Mouse (Mus musculus): Measurements from ENCODE around the gene Tmem203. TPM values are rescaled to one million over a fixed set of nuclear protein-coding genes. Genes with fewer than 3 reads are reported as not detected.

Gene Tmem203
- 34.3 and 36.9 TPM in 2 replicates for polyA plus RNA-seq (2021; fragmentation: Nextera tagmentation)
- long read RNA-seq, experiment 1, partial matches to known transcripts, result 0 of 4 reads
- long read RNA-seq, experiment 1, other reads (novel, unspliced or antisense), result 0 of 4 reads
- long read RNA-seq, experiment 2, transcript Tmem203-201 (1 exons, 854 nt), result major isoform, 28 of 28 reads
- long read RNA-seq, experiment 2, partial matches to known transcripts, result 0 of 28 reads
- long read RNA-seq, experiment 2, other reads (novel, unspliced or antisense), result 0 of 28 reads

GRCm38 (mm10) chr2:25255284-25255779 is at the start of gene Tmem203:
TSS of gene Tmem203 (plus strand) at chr2:25255439.

DNA sequence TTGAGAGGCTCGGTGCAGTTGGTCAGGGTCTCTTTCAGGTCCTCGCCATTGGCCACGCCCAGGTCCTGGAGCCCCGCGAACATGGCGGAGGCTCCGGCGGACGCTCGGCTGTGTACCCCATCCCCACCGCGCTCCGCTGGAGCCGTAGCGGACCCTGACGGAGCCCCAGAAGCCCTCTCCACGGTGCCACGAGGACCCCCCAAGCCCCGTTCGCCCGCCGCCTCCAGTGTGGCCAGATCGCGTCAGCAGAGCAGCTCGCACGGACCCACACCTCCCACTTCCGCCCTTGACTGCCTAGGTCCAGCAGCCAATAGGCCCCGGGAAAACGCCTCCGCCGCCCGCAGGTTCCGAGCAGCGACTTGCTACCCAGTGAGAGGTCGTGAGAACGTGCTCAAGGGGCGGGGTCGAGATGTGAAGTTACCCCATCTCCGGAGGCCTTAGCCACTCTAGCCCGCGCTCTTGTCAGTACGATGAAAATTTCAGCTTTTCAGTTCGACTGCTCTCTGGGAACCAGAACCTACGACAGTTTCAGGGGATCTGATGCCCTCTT is 44.0 kb upstream of the Tmem203 start, which contains the start of gene Nelfb:
Nelfb (minus strand) TSS at position 369 of the 550 bp plus-strand sequence.

GRCm38 (mm10) chr2:25214444-25214843 is 40.8 kb upstream of the Tmem203 start, which contains the start of gene Stpg3:
TSS of gene Stpg3 (minus strand) at chr2:25214637.

DNA sequence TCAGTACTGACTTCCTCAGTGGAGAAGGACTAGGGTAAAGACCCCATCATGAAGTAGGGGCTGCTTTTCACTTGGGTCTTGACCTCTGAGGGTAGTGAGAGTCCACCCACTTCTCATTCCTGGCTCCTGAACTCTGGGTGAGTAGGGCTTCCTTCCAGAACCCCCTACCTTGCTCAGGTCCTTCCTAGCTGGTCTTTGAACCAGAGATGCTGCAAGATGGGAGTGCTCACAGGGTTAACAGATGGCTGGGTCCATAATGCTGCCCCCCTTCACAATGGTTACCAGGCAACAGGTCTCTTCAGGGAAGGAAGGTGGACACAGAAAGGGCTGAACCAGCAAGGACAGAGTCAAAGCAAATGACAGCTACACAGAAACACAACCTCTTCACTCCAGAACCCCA is 36.8 kb upstream of the Tmem203 start, which contains the start of gene Fam166a:
Fam166a (plus strand) TSS at position 301 of the 400 bp plus-strand sequence.

DNA sequence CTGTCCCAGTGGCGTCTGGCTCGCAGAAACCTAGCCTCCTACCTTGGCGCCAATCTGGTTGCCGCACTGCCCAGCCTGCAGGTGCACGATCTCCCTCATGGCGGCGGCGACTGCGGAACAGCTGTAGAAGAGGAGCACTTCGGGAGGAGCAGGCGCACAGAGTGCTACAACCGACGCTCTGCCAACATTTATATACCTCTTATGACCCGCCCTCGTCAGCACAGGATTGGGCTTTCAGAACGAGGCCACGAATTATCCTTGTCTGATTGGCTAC is 30.8 kb upstream of the Tmem203 start, which contains the start of gene Tubb4b:
Tubb4b (minus strand) TSS at position 211 of the 274 bp plus-strand sequence.

GRCm38 (mm10) chr2:25234050-25234449 is 21.2 kb upstream of the Tmem203 start, which contains the start of gene Slc34a3:
TSS of gene Slc34a3 (minus strand) at chr2:25234364.

DNA sequence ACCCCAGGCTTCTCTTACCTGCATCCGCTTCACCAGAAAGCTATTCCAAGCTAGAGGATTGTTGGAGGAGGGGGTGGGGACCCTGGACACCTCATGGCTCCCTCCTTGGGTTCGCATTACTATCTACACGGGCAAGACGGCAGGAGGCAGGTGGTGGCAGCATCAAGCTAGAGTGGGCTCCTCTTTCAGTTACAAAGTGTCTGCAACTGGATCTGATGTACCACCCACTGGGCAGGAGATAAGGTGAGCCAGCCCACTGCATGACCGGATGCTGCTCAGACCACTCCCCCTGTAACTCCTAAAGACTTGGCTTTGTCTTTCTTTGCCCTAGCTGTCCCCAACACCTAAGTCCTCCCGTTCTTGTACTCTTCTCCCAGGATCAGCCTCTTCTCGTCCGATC is 18.6 kb upstream of the Tmem203 start, which contains the start of gene Rnf224:
Rnf224 (minus strand) TSS at position 174 of the 400 bp plus-strand sequence.

GRCm38 (mm10) chr2:25242101-25242506 is 13.1 kb upstream of the Tmem203 start, which contains the start of the genes Rnf208 and Cysrt1:
TSS of gene Rnf208 (plus strand) at chr2:25242255.
TSS of gene Cysrt1 (minus strand) at chr2:25242452.

GRCm38 (mm10) chr2:25246183-25247072 is 8.8 kb upstream of the Tmem203 start, which contains the start of gene AL732309.1:
TSS of gene AL732309.1 (minus strand) at chr2:25246863.

DNA sequence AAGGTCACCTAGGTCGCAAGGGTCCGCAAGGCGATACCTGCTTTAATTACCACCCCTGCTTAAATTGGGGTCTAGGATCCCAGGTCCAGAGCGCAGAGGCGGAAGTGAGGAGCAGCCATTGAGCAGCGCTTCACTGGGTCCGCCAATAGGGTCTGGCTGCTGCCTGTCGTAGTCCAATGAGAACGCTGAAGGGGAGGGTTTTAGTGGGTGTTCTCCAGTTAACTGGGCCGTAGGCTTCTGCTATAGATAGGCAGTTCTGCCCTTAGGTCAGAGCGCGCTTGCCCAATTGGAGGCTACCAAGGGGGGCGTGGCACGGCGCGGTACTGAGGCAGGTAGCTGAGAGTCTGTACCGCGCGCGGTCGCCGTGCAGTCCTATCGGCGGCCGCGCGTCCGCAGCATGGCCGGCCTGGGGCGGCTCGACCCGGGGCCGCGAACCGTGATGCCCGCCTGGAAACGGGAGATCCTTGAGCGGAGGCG is 7.1 kb downstream of the Tmem203 start, which contains the start of gene Tprn:
Tprn (plus strand) TSS at position 328 of the 477 bp plus-strand sequence.

DNA sequence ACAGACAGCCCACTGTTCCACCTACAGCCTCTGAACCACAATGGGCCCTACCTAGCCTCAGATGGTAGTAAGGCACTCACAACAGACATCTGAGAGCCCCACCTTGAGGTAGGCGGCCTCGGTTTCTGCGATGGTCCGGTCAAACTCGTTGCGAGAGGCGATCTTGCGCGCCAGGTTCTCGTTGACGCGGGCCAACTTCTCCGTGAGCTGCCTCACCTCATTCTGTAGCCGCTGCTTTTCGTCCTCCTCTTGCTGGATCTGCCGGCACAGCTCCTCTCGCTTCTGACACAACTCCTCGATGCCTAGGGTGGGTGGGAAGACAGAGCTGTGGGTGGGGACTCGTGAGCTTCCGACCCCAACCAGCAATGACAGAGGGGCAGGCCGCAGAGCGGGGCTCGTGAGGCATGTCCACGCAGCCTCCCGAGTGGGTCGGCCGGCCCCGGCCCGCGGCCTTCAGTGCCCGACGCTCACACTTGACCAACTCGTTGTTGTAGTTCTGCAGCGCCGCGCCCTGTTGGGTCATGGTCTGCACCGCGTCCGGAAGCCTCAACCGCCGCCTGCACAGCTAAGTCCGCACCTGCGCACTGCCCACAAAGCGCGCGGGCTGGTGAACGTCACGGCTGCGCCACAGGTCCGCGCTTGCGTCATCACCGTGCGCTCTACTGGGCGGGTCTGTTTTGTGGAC is 16.7 kb downstream of the Tmem203 start, which contains the start of the genes Ssna1 and Anapc2:
Ssna1 (minus strand) TSS at position 612 of the 685 bp plus-strand sequence.
Anapc2 (plus strand) TSS at position 652 of the 685 bp plus-strand sequence.

GRCm38 (mm10) chr2:25287927-25288649 is 32.8 kb downstream of the Tmem203 start, which contains the start of gene Tmem210:
TSS of gene Tmem210 (plus strand) at chr2:25288145.

GRCm38 (mm10) chr2:25289651-25290050 is 34.4 kb downstream of the Tmem203 start, which contains the start of gene Lrrc26:
TSS of gene Lrrc26 (plus strand) at chr2:25289915.

Other genes starting within 250 kb of the Tmem203 start
- 342 and 371 TPM in 2 replicates for gene Nsmf, start 201.1 kb upstream of the Tmem203 start, polyA plus RNA-seq (2021; fragmentation: Nextera tagmentation)
- gene Entpd8, start 175.1 kb upstream of the Tmem203 start, polyA plus RNA-seq (2021; fragmentation: Nextera tagmentation), result not detected in 2 replicates
- gene Noxa1, start 160.3 kb upstream of the Tmem203 start, polyA plus RNA-seq (2021; fragmentation: Nextera tagmentation), result not detected in 2 replicates
- gene Nrarp, start 74.7 kb upstream of the Tmem203 start, polyA plus RNA-seq (2021; fragmentation: Nextera tagmentation), result 1.1 and 20.3 TPM in 2 replicates
- 1.7 and 2.3 TPM in 2 replicates for gene Tor4a, start 58.6 kb upstream of the Tmem203 start, polyA plus RNA-seq (2021; fragmentation: Nextera tagmentation)
- gene Nelfb, start 44.0 kb upstream of the Tmem203 start, polyA plus RNA-seq (2021; fragmentation: Nextera tagmentation), result 35.3 and 40.2 TPM in 2 replicates
- not detected in 2 replicates for gene Stpg3, start 40.8 kb upstream of the Tmem203 start, polyA plus RNA-seq (2021; fragmentation: Nextera tagmentation)
- gene Fam166a, start 36.7 kb upstream of the Tmem203 start, polyA plus RNA-seq (2021; fragmentation: Nextera tagmentation), result 11.9 and 28.8 TPM in 2 replicates
- 509 and 600 TPM in 2 replicates for gene Tubb4b, start 30.7 kb upstream of the Tmem203 start, polyA plus RNA-seq (2021; fragmentation: Nextera tagmentation)
- 0.60 and 0.72 TPM in 2 replicates for gene Slc34a3, start 21.1 kb upstream of the Tmem203 start, polyA plus RNA-seq (2021; fragmentation: Nextera tagmentation)
- gene Rnf224, start 18.7 kb upstream of the Tmem203 start, polyA plus RNA-seq (2021; fragmentation: Nextera tagmentation), result not detected in 2 replicates
- 55.7 and 180 TPM in 2 replicates for gene Rnf208, start 13.2 kb upstream of the Tmem203 start, polyA plus RNA-seq (2021; fragmentation: Nextera tagmentation)
- gene Cysrt1, start 13.0 kb upstream of the Tmem203 start, polyA plus RNA-seq (2021; fragmentation: Nextera tagmentation), result 0.25 TPM in 1 of 2 replicates, not detected in the other
- gene AL732309.1, start 8.6 kb upstream of the Tmem203 start, polyA plus RNA-seq (2021; fragmentation: Nextera tagmentation), result 1.1 and 1.6 TPM in 2 replicates
- gene Tprn, start 7.2 kb downstream of the Tmem203 start, polyA plus RNA-seq (2021; fragmentation: Nextera tagmentation), result 9.4 and 13.1 TPM in 2 replicates
- 77.5 and 87.9 TPM in 2 replicates for gene Ssna1, start 17.0 kb downstream of the Tmem203 start, polyA plus RNA-seq (2021; fragmentation: Nextera tagmentation)
- 33.8 and 42.6 TPM in 2 replicates for gene Anapc2, start 17.0 kb downstream of the Tmem203 start, polyA plus RNA-seq (2021; fragmentation: Nextera tagmentation)
- 0.56 TPM in 1 of 2 replicates, not detected in the other for gene Tmem210, start 32.7 kb downstream of the Tmem203 start, polyA plus RNA-seq (2021; fragmentation: Nextera tagmentation)
- gene Lrrc26, start 34.5 kb downstream of the Tmem203 start, polyA plus RNA-seq (2021; fragmentation: Nextera tagmentation), result 0.21 TPM in 1 of 2 replicates, not detected in the other
- 87.7 and 146 TPM in 2 replicates for gene Grin1, start 63.7 kb downstream of the Tmem203 start, polyA plus RNA-seq (2021; fragmentation: Nextera tagmentation)
- gene Man1b1, start 76.9 kb downstream of the Tmem203 start, polyA plus RNA-seq (2021; fragmentation: Nextera tagmentation), result 17.0 and 18.5 TPM in 2 replicates
- 17.8 and 22.5 TPM in 2 replicates for gene Dpp7, start 100.9 kb downstream of the Tmem203 start, polyA plus RNA-seq (2021; fragmentation: Nextera tagmentation)
- gene Uap1l1, start 110.2 kb downstream of the Tmem203 start, polyA plus RNA-seq (2021; fragmentation: Nextera tagmentation), result 20.6 and 34.9 TPM in 2 replicates
- 1.2 and 1.7 TPM in 2 replicates for gene Sapcd2, start 116.9 kb downstream of the Tmem203 start, polyA plus RNA-seq (2021; fragmentation: Nextera tagmentation)
- gene Entpd2, start 140.4 kb downstream of the Tmem203 start, polyA plus RNA-seq (2021; fragmentation: Nextera tagmentation), result 21.4 and 31.9 TPM in 2 replicates
- gene Npdc1, start 143.9 kb downstream of the Tmem203 start, polyA plus RNA-seq (2021; fragmentation: Nextera tagmentation), result 232 and 408 TPM in 2 replicates
- not detected in 2 replicates for gene Fut7, start 167.8 kb downstream of the Tmem203 start, polyA plus RNA-seq (2021; fragmentation: Nextera tagmentation)
- 21.7 and 39.7 TPM in 2 replicates for gene Abca2, start 173.3 kb downstream of the Tmem203 start, polyA plus RNA-seq (2021; fragmentation: Nextera tagmentation)
- gene Clic3, start 201.4 kb downstream of the Tmem203 start, polyA plus RNA-seq (2021; fragmentation: Nextera tagmentation), result 0.68 and 1.1 TPM in 2 replicates
- gene Paxx, start 205.7 kb downstream of the Tmem203 start, polyA plus RNA-seq (2021; fragmentation: Nextera tagmentation), result 121 and 132 TPM in 2 replicates
- gene Ptgds, start 214.6 kb downstream of the Tmem203 start, polyA plus RNA-seq (2021; fragmentation: Nextera tagmentation), result 6,798 and 9,400 TPM in 2 replicates
- gene Lcn12, start 238.5 kb downstream of the Tmem203 start, polyA plus RNA-seq (2021; fragmentation: Nextera tagmentation), result not detected in 2 replicates
- 103 and 115 TPM in 2 replicates for gene Fbxw5, start 245.3 kb downstream of the Tmem203 start, polyA plus RNA-seq (2021; fragmentation: Nextera tagmentation)
- gene C8g, start 246.3 kb downstream of the Tmem203 start, polyA plus RNA-seq (2021; fragmentation: Nextera tagmentation), result 1.4 and 1.7 TPM in 2 replicates

All from left cerebral cortex, adult 6 months (tissue).